Mouse (Mus musculus) heart, adult 2 months (tissue): ENCODE measurements around the gene Get4.

Experiments
- CTCF ChIP-seq: fragments of 200-600 bp; IDR thresholded peaks from 2 replicates; pipeline ENCODE4 v1.8.1; 2022; ENCODE audit warnings: antibody characterized with exemption, mild to moderate bottlenecking, moderate library complexity
- EP300 ChIP-seq: fragments of 200-500 bp; IDR thresholded peaks from 2 replicates; pipeline ENCODE4 v1.6.1; 2011; ENCODE audit warnings: low read depth, low read length, control low read depth; ENCODE audit not compliant: insufficient read depth

DNA sequence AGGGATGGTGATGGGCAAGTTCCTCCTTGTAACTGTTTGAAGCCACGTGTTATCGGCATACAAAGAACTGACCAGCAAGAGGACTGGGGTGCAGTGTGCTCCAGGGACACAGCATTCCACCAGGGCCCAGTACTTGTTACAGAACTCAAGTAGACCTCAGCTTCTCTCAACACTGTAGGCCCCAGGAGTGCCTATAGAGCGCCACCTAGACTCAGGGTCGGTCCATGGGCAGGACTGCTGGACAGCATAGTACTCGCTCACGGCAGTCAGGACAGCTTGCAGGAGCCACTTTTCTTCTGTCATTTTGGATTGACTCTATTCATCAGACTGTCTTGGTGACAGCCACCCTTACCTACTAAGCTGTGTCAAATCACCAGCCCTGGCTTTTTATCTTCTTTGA lies 2.8 kb downstream of the Get4 start:
- TF ChIP-seq CTCF = no peak
- no peak for TF ChIP-seq EP300
